Mouse (Mus musculus) liver (tissue): ENCODE measurements around the gene Morn5.

Experiments
- DNase-seq: peaks from one replicate; pipeline ENCODE4 v3.0.0-alpha.2; 2020; ENCODE audit warnings: mixed read lengths

Gene Morn5

DNA sequence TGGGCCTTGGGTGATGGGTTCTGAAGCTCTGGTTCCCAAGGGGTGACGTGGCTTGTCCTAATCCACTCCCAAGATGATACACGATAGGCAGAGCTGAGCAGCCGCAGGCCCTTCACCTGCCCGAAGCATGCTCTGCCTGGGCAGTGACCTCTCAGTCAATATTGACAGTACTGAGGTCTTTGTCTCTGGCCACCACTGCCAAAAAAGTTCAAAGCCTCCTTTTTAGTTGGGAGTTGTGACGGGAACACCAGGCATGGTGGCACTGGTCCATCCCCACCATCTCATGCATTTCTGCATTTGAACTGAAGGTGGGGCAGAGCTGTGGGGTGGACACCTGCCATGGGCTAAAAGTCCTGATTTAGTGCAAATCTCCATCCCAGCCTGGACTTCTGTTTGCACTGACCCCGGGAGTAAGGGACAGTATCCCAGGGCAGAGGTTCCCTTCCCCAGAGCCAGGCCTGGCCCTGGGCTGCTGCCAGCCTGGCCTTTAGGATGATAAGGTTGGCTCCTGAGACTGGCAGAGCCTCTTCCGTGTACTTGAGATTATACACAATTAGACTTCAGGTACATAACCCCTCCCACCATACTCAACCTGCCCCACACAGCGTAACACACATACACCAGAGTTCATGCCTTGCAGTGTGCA is 22.5 kb downstream of the Morn5 start:
- DNase-seq, result peak; percentile 7

DNA sequence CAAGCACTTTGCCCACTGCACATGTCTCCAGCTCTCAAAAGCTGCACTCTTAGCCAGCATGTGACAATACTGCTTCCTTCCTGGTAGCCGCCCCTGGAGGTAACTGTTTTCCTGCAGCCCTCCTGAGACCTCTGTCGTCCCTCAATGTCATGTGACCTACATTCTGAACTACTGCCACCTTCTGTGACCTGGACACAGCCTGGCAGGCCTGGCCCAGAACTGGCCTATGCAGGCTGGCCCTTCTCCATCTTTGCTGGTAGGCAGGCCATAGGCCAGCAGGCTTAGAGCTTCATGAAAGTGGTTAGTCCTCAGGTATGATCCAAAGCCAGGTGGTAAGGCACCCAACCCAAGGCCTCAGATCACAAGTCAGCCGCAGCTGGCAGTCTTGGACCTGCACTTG is 24.5 kb downstream of the Morn5 start:
- no peak for DNase-seq

DNA sequence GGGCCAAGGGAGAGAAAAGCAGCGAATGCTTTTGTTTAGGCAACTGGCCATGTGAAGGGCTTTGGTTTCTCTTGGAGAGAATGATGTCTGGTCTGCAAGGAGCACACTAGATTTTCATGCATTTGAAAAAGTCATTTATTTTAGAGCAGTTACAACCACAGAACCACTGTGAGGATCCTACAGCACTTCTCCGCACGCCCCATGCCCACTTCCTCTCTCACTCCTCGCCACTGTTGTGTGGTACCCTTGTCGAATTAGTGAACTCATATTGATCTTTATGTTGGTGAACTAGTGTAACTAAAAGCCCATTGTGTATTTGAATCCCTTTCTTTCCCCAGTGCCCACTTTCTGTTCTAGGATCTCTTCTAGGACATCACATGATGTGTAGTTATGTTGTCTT is 26.0 kb downstream of the Morn5 start:
- DNase-seq, result no peak

- no peak for DNase-seq
Observed at GRCm38 (mm10) chr2:36077160-36077761, 28.0 kb downstream of the Morn5 start.

GRCm38 (mm10) chr2:36081446-36081845 is 32.2 kb downstream of the Morn5 start:
- peak; percentile 62 for DNase-seq

DNA sequence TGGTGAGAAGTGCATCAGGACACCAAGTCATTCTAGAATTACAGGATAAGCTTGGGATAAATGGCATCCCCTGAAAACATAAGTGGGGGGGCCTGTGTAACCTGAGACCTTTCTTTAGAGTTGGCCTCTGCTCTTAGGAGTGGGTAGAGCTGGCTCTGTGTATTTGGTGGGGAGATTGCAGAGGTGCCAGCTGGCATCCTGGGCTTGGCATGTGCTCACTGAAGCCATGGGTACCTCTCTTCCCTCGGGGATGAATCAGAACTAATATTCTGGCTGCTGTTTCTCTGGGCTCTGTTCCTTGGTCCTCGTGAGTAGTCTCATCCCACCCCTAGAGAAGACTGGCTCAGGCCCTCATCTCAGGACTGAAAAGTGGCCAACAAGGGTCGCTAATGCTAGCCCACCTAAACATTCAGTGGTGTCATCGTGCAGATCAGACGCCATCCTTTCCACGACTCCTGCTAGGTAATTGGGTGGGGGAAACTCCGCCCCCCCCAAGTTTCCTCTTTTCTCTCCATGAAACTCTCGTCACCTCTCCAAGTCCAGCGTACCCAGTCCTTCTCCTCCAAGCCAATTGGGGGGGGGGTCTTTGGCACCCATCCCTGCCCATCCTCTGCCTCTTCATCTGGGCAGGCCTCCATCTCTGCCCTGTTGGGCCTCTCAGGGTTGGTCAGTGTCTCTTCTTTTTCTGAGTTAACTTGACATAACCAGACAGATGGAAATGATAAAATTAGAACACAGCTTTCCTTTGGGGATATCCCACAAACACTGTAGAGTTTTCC is 33.7 kb downstream of the Morn5 start:
- no peak for DNase-seq

DNA sequence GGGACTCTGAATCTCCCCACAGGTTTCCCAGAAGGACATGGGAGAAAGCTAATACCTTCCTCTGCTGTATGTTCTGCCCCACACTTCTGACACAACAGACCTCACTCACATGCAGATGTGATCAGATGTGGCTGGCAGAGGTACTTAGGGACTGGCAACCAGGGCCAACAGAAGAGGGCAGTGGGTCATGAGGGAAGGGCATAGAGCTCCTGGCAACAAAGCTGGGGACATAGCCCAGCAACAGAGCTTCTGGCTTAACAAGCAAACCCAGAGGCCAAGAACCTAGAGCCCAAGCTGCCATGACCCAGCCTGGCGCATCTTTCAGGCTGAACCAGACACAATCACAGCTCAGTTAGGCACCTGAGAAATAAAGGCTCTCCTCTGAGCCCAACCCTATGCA is 35.8 kb downstream of the Morn5 start:
- DNase-seq, result no peak

GRCm38 (mm10) chr2:36089190-36089589 is 39.9 kb downstream of the Morn5 start:
- no peak for DNase-seq

DNA sequence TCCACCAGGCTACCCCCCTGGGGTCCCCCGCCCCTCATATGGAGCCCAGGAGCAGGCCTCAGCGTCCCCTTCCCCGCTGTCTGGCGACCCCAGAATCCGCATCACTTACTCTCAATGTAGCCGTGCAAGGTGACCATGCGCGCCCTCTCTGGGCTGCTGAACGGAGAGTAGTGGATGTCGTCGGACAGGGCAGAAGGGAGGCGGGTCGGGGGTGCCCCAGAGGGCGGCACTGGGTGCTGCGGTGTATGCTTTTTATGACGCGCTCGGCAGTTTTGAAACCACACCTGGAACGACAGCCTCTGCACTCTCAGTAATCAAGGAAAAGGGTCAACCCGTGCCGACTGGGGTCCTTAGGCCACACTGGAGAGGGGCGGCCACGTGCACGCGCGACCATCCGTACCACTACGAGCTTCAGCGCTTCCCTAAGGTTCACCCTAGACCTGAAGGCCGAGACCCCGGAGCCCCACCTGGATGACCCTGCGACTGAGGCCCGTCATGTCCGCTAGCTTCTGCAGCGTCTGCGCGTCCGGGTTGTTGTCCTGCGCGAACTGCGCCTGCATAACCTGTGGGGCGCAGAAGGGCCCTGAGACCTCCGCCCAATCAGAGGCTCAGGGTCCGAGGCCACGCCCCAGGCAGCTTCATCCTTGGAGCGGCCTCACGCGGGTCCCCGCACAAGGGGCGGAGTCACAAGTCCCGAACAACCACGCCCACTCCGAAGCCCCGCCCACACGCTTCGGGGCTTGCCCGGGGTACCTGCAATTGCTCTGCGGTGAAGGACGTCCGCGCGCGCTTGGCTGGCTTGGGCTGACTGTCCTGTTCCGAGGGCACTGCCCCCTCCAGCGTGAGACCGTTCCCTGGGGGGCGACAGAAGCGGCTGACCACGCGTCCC is 41.8 kb downstream of the Morn5 start:
- peak; percentile 88 for DNase-seq

GRCm38 (mm10) chr2:36092748-36093147 is 43.5 kb downstream of the Morn5 start:
- no peak for DNase-seq

- DNase-seq, result no peak
Observed at GRCm38 (mm10) chr2:36093301-36093700, 44.0 kb downstream of the Morn5 start.

- no peak for DNase-seq
Observed at GRCm38 (mm10) chr2:36093914-36094475, 44.7 kb downstream of the Morn5 start.

DNA sequence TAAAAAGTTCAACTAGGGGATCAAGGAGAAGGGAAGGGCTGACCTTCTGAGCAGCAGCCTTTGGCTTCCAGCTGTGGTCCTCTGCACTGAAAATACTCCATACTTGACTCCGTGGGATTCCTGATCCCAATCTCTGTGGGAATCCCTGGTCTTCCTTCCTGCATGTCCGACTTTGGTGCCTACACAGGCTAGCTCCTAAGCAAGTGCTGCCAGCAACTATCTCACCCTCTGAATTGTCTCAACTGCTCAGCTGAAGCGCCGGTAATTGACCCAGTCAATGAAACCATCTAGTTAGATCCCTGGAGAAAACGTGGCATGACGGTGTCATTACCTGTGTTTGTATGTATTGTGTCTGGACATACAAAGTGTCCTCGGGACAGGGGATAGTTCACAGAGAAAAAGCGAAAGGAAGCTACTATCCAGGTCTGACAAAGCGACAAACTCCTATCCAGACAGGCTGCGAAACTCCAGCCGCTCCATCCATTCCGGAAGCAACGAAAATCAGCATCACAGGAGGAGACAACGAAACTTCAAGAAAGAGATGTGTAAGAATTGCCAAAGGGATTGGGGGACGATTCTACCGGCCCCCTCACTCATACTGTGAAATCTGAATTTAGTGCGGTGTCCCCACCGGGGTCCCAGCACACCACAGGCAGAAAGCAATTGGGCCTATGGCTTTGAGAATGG is 48.0 kb downstream of the Morn5 start:
- no peak for DNase-seq

DNA sequence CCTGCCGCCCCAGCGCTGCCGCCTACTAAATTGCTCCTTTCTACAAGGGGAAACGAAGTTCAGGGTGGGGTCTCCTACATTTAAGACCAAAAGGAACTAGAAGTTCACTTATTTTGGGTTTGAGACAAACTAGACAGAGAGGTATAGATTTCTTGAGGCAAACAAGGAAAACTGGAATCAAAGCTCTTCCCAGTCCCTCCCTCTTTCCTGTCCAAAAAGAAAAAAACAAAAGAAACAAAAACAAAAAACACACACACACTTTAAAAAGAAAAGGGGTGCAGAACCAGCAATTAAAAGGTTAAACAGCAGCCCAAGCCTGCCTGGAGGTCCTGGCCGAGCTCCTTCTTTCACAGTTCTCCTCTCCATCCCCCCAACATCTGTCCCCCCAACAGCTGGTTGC is 48.8 kb downstream of the Morn5 start:
- DNase-seq, result no peak

DNA sequence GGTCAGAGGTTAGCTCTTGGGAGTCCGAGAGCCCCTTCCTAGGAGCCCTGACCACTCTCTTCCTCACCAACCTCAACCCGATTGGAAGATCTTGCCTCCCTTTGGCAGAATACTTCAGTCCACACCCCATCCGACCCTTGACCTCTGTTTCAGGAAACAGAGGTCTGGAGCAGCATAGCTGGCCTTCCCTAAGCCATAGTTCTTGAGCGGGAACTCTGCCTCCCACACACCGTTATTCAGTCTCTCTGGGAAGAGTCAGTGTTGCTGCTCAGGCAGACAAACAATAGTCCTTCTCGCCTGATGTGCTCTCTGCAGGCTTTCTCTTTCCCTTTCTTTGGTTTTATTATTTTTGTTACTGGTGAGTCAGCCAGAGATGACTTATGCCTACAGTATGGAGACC is 50.5 kb downstream of the Morn5 start:
- DNase-seq, result no peak

- DNase-seq, result no peak
Observed at GRCm38 (mm10) chr2:36101866-36102558, 52.8 kb downstream of the Morn5 start.

GRCm38 (mm10) chr2:36102559-36102946 is 53.3 kb downstream of the Morn5 start:
- DNase-seq, result peak; percentile 12

DNA sequence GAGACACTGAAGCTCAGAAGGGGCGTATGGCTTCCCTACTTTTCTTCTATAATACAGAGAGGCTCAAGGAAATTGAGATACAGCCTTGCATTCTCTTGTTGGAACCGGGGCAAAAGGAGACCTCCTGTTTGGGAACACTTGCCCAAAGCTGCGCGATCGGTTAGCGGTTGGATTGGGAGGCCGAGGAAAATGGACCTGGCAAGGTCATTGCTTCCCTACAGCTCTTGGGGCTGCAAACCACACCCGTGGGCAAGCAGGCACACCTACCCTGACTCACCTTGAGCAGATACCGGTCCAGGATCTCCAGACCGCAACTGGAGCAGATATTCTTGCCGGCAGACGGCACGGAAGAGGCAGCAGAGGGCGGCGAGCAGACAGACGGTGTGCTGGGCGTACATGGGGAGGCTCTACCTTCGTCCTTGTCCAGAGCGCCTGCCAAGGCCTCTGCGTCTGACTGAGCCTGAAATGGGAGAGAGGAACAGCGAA is 53.9 kb downstream of the Morn5 start:
- no peak for DNase-seq

DNA sequence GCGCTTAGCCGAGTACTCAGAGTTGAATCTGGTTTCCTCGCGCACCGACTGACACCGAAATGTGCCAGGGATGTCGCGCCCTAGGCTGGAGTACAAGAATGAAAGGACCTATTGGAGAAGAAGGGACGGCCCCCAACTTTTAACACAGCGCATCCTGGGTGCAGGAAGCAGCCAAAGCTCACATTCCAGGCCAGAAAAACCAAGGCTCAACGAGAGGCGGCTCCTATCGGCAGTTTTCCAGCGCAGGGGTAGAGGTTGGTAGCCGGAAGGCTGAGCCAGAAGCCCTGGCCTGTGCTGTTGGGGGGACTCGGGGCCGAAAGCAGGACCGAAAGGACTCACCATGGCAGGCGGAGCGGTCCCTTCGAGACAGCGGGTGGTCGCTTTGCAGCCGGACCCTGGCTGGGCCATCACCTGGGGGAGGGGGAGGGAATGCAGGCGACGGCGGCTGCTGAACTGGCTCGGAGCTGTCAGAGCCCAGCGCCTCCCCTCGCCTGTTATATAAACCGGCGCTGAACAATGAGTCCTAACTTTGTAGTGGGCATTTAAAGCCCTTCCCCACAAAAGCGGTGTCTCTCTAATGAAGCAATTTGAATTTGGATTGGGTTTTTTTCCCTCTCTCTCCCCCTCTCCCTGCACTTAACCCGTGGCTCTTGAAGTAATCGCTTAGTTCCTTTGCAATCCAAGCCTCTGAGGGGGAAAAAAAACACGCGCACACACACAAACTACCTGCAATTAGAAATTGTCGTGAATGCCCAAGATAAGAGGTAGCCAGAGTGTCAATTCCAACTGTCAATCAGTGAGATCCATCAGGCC is 54.5 kb downstream of the Morn5 start:
- no peak for DNase-seq

DNA sequence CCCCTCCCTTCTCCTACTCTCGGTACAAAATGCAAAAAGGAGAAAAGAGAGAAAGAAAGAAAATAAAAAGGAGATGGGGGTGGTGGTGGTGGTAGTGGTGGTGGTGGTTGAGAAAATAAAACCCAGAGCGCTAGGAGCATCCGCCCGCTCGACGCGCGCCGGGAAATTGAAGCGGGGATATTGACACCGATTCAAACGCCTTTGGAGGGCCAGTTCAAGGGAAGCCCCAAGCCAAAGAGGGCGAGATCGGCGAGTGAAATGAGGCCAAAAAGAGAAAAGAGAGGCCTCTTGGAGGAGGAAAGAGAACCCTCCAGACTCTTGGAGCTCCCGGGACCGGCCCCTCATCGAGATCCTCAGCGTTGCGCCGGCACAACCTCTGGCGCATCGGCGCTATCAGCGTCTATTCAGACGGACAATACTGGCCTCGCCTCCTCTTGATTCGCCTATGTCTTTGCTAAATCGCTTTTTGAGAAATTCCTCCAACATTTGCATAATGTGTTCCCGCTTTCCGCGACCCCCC is 55.2 kb downstream of the Morn5 start:
- no peak for DNase-seq
